9 mouse cellular contexts compared by ENCODE assay signal in the genomic region with DNA sequence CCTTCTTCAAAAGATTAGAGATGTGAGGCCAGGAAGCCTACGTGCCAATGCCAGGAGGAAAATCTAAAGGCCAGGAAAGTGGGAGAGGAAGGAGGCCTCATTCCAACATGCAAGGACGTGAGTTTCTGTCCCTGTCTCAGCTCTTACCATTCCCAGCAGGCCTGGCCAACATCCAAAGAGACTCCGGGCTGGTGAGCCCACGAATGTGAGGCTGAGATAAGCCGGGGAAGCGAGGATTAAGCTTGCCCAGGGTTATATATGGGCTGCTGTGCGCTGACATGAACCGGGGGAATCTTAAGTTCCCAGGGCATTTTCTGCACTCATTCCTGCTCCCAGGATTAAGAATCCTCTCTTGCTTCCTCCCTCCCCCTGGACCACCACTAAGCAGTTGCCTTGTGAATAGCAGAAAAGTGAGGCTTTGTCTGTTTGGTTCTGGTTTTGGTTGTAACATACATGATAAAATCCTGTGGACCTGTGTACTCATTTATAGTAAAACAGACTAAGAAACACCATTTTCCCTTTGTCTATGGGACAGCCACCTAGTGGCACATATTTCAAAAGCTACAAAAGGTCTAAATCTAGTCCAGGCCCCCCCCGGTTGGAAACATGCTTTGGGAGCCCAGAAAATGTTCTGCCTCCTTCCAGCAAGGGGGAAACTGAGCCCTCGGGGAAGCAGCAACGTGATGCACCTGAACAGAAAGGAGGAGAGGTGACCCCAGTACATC.
DNase-seq lines count a peak whose midpoint lies in the region; ATAC-seq and TF ChIP-seq lines count a peak whose summit lies in the region.
"Had no signal": no experiment of that assay in that cellular context is flagged by ENCODE, and none has a peak within 500 bp of the region (broad histone marks: within the 10 kb centered on the region; RNA-seq: fewer than 3 reads in every experiment).

No protein-coding gene starts in this region.

- peak; percentile 50; the same call in 1 of the 2 replicates for ATAC-seq in frontal cortex, adult (ENCODE audit: low TSS enrichment)
- peak; percentile 71 for ATAC-seq in heart, postnatal 0 days (ENCODE audit: insufficient read depth, low read depth)
- ATAC-seq in midbrain, embryonic 15.5 days (replicated peaks): peak; percentile 70

- H3K4me3 ChIP-seq in E14TG2a.4 (replicated peaks; ENCODE audit: low read length): no peak overlapping the region
- 0 out of 2 replicates have a peak overlapping the region, but pooled peaks have one; percentile 15 for H3K4me3 ChIP-seq in heart, postnatal 0 days (ENCODE audit: low read depth, low read length)
- no peak overlapping the region for H3K4me3 ChIP-seq in midbrain, embryonic 15.5 days

- no peak for TF ChIP-seq EP300 in heart, postnatal 0 days (IDR thresholded peaks at IDR 0.05; ENCODE audit: low read depth)

- H3K4me2 ChIP-seq in heart, postnatal 0 days (ENCODE audit: low read depth, low read length): peak overlapping the region; percentile 42
- H3K4me2 ChIP-seq in midbrain, embryonic 15.5 days: no peak overlapping the region

- H3K4me1 ChIP-seq in E14TG2a.4 (replicated peaks; ENCODE audit: low read depth, low read length): no peaks in the 10 kb centered on the region
- H3K4me1 ChIP-seq in heart, postnatal 0 days (ENCODE audit: control insufficient read depth, insufficient read depth): peaks cover 21% of the 10 kb centered on the region
- H3K4me1 ChIP-seq in midbrain, embryonic 15.5 days: peaks cover 11% of the 10 kb centered on the region; the same call in 1 of the 2 replicates

- 0 out of 2 replicates have a peak overlapping the region, but pooled peaks have one; percentile 20 for H3K9ac ChIP-seq in heart, postnatal 0 days (replicated peaks; ENCODE audit: low read depth, low read length)
- H3K9ac ChIP-seq in midbrain, embryonic 15.5 days: no peak overlapping the region

- 10% methylated on average over 11 of the region's 11 CpGs for WGBS in heart, postnatal 0 days
- 39% methylated on average over 11 of the region's 11 CpGs for WGBS in midbrain, embryonic 15.5 days

- H3K9me3 ChIP-seq in E14TG2a.4 (ENCODE audit: low read length): peaks cover 10% of the 10 kb centered on the region
- no peaks in the 10 kb centered on the region for H3K9me3 ChIP-seq in heart, postnatal 0 days (replicated peaks; ENCODE audit: control insufficient read depth, low read length)
- H3K9me3 ChIP-seq in midbrain, embryonic 15.5 days: no peaks in the 10 kb centered on the region

- H3K27me3 ChIP-seq in E14TG2a.4 (ENCODE audit: insufficient read depth, low read length): peaks cover 11% of the 10 kb centered on the region; the same call in 1 of the 2 replicates
- no peaks in the 10 kb centered on the region for H3K27me3 ChIP-seq in heart, postnatal 0 days (ENCODE audit: control insufficient read depth, insufficient read depth, low read length)
- H3K27me3 ChIP-seq in midbrain, embryonic 15.5 days (replicated peaks): no peaks in the 10 kb centered on the region

- peak overlapping the region; percentile 81 for H3K27ac ChIP-seq in heart, postnatal 0 days (ENCODE audit: low read depth)
- peak overlapping the region; percentile 66 for H3K27ac ChIP-seq in midbrain, embryonic 15.5 days
- H3K27ac ChIP-seq: macrophage had no signal

- H3K36me3 ChIP-seq in E14TG2a.4 (ENCODE audit: insufficient read depth, low read length): no peaks in the 10 kb centered on the region
- H3K36me3 ChIP-seq in heart, postnatal 0 days (replicated peaks; ENCODE audit: control insufficient read depth, insufficient read depth, low read length): no peaks in the 10 kb centered on the region
- no peaks in the 10 kb centered on the region for H3K36me3 ChIP-seq in midbrain, embryonic 15.5 days (replicated peaks)

- TF ChIP-seq CTCF in E14TG2a.4 (conservative IDR thresholded peaks at IDR 0.05; ENCODE audit: low read length): 0 out of 2 replicates have a peak, but pooled peaks have one; percentile 1
- no peak for TF ChIP-seq CTCF in heart, postnatal 0 days (IDR thresholded peaks at IDR 0.05; ENCODE audit: low read depth)

- no peak for DNase-seq in frontal cortex, postnatal 14 days (ENCODE audit: low spot score in 2 of 2)
- DNase-seq in c-Kit-positive CD71-positive TER-119-positive erythroid progenitor cells, embryonic 14.5 days (ENCODE audit: low spot score): peak; percentile 47
- DNase-seq in heart, postnatal 0 days (ENCODE audit: low spot score): peak; percentile 82
- DNase-seq in layer of hippocampus, postnatal 25 days (ENCODE audit: extremely low spot score in 1 of 2, low spot score in 1 of 2): no peak
- no peak for DNase-seq in thymus, postnatal 14 days

Comparison
In these comparisons a context has a peak if more than half of its experiments do, and no peak if none do; other contexts are left out.
1. DNase-seq: peak in c-Kit-positive CD71-positive TER-119-positive erythroid progenitor cells, embryonic 14.5 days (single experiment) and heart, postnatal 0 days (single experiment); none in frontal cortex, postnatal 14 days (0 of 2), layer of hippocampus, postnatal 25 days (0 of 2) and thymus, postnatal 14 days (single experiment).
2. Peak in every context shown above with its lines, with median percentiles within 50 percentile points of each other: ATAC-seq.